Mouse (Mus musculus) kidney, postnatal 4 days (tissue): Measurements from ENCODE around the gene Gm3543.
"Not testable (repeated sequence)": the region's sequence is repeated elsewhere in the genome, so short reads cannot be mapped to it uniquely, and the experiment has no call there.

Source experiments
- DNase-seq, 2 experiments: peaks; one replicate each; pipeline ENCODE4 v3.0.0; 2021; ENCODE audit warnings: mixed read lengths in 2 of 2

Gene Gm3543

DNA sequence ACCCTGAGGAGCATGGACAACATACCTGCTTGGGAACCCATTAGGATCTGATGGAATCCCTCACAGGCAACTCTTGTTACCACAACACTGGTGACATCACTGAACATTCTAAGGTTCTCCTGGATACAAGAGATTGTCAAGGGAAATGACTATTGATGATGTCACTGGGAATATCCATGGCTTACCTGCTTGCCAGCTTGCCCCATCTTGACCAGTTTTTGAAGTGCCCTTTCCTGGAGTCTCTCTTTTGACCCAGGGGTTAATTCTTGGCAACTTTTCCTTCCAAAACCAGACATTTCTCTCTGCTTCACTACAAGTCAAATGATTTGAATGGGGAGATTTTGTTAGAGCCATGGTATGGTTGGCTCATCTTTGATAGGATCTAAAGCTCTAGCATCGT is at the start of gene Gm3543:
Gene Gm3543 (minus strand): TSS at position 101 of the 400 bp plus-strand sequence.
- not testable (repeated sequence) for DNase-seq

DNA sequence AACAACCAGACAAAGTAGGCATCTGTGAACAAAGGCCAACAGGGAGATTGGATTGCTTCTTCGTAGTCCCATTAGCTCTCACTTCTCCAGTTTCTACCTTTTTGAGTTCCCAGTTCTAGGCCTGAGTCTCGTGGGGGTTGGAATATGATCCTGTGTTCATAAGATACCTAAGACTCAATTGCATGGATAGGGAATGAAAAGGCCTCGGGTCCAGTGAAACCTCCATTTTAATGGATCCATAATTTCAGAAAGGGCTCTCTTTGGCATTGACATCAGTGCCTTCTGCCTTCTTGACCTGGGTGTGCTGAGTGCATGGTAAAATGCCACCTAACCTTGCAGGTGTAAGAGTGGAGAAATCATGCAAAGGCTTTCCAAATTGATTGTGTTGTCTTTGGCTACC is 14.5 kb downstream of the Gm3543 start:
- not testable (repeated sequence) for DNase-seq

DNA sequence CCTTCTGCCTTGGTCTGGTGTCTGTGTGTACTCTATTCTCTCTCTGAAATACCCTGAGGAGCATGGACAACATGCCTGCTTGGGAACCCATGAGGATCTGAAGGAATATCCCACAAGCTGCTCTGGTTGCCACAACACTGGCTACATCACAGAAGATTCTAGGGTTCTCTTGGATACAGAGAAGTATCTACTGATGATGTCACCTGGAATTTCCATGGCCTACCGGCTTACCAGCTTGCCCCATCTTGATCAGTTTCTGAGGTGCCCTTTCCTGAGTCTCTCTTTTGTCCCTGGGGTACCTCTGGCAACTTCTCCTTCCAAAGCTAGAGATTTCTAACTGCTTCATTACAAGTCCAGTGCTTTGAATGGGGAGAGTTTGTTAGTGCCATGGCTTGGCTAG is 15.3 kb downstream of the Gm3543 start, which contains the start of gene Gm6401:
Gene Gm6401 (minus strand): TSS at position 101 of the 400 bp plus-strand sequence.
- not testable (repeated sequence) for DNase-seq

GRCm38 (mm10) chr14:41964095-41964494 is 19.0 kb downstream of the Gm3543 start:
- not testable (repeated sequence) for DNase-seq

DNA sequence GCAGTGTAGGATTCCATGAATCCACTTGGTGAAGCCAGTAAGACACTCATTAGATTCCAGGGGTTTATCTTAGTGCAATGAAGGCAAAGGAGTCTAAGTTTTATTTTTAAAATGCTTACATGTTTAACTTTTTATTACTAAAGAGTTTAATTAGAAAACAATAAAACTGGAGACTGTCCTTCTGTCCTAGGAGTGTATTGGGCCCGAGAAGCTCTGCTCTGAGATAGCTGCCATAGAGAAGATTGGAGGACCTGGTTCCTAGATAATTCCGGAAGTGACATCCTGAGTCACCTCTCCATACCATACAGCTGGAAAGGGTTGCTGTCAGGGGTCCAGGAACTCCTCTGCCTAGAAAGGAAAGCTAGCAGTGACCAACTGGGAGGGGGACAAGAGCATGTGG is 39.4 kb downstream of the Gm3543 start, which contains the start of gene 1700024B05Rik:
Gene 1700024B05Rik (plus strand): TSS at position 301 of the 400 bp plus-strand sequence.
- DNase-seq = not testable (repeated sequence)
